Mouse (Mus musculus) liver, embryonic 13.5 days (tissue): ENCODE results near the gene Cdc5l. TPM values are rescaled to one million over a fixed set of nuclear protein-coding genes. Genes with fewer than 3 reads are reported as not detected.
A peak's percentile ranks its signal among the peaks of the same experiment; 100 is the strongest.

ENCODE experiments used
- ATAC-seq: fragments of 200-750 bp; cut with Nextera tagmentation; 2 replicates; pipeline ENCODE4 v1.8.0; 2017; ENCODE audit warnings: low read depth, mild to moderate bottlenecking, moderate number of reproducible peaks, moderate library complexity
- DNase-seq: peaks from one replicate; pipeline ENCODE4 v3.0.0; 2022
- H3K27ac ChIP-seq: fragments of 300-500 bp; sonication (generic); 2 replicates; pipeline ENCODE4 v1.5.1; 2015; ENCODE audit warnings: moderate library complexity, mild to moderate bottlenecking, inconsistent platforms
- H3K27me3 ChIP-seq: fragments of 300-500 bp; sonication (generic); 2 replicates; pipeline ENCODE4 v1.6.1; 2015; ENCODE audit warnings: mild to moderate bottlenecking, inconsistent platforms
- H3K36me3 ChIP-seq: fragments of 300-500 bp; sonication (generic); 2 replicates; pipeline ENCODE4 v1.6.1; 2015; ENCODE audit warnings: mild to moderate bottlenecking, inconsistent platforms
- H3K4me1 ChIP-seq: fragments of 300-500 bp; sonication (generic); replicated peaks from 2 replicates; pipeline ENCODE4 v1.6.1; 2015; ENCODE audit warnings: inconsistent platforms
- H3K4me2 ChIP-seq: fragments of 300-500 bp; sonication (generic); 2 replicates; pipeline ENCODE4 v1.6.1; 2015; ENCODE audit warnings: inconsistent platforms, mild to moderate bottlenecking, moderate library complexity
- H3K4me3 ChIP-seq: fragments of 300-500 bp; sonication (generic); replicated peaks from 2 replicates; pipeline ENCODE4 v1.5.1; 2015; ENCODE audit warnings: mild to moderate bottlenecking, inconsistent platforms
- H3K9ac ChIP-seq: fragments of 300-500 bp; sonication (generic); 2 replicates; pipeline ENCODE4 v1.6.1; 2015; ENCODE audit warnings: mild to moderate bottlenecking, inconsistent platforms
- H3K9me3 ChIP-seq: fragments of 300-500 bp; sonication (generic); replicated peaks from 2 replicates; pipeline ENCODE4 v1.6.1; 2016; ENCODE audit warnings: inconsistent platforms
- WGBS: fragments of 180-500 bp; shearing (Covaris S2); methylation state at CpG from one replicate; pipeline ENCODE4 v1.1.7; 2015; ENCODE audit not compliant: insufficient replicate concordance; 5-methylcytosine and 5-hydroxymethylcytosine counted together
- polyA plus RNA-seq: library from polyadenylated mRNA; unstranded; fragments of >200 nt; fragmentation: Nextera tagmentation; extraction: Ambion mirVana; gene quantifications from 2 replicates; pipeline ENCODE4 v1.2.1, GENCODE M21; 2015

The Cdc5l gene
- polyA plus RNA-seq, 1 experiment from 2014 or later, result 36.4 TPM

GRCm38 (mm10) chr17:45394612-45395011 is 38.9 kb downstream of the Cdc5l start:
- Histone ChIP-seq H3K9me3 (no peaks in the 10 kb centered on the region), H3K9ac (no peak overlapping the region), H3K36me3 (peaks cover 69% of the 10 kb centered on the region), H3K4me2 (no peak overlapping the region), H3K27me3 (no peaks in the 10 kb centered on the region), H3K27ac (no peak overlapping the region), H3K4me1 (no peaks in the 10 kb centered on the region), H3K4me3 (no peak overlapping the region)
- ATAC-seq, result no peak
- no peak for DNase-seq
- 65% methylated on average over 9 of the region's 9 CpGs for WGBS

- H3K4me3 ChIP-seq, result no peak overlapping the region
- H3K4me1 ChIP-seq, result no peaks in the 10 kb centered on the region
- H3K9me3 ChIP-seq, result no peaks in the 10 kb centered on the region
- WGBS, result 89% methylated on average over 3 of the region's 3 CpGs
- no peaks in the 10 kb centered on the region for H3K27me3 ChIP-seq
- DNase-seq (no peak), ATAC-seq (no peak)
- H3K27ac ChIP-seq, result no peak overlapping the region
- no peak overlapping the region for H3K9ac ChIP-seq
- no peak overlapping the region for H3K4me2 ChIP-seq
- H3K36me3 ChIP-seq, result peaks cover 67% of the 10 kb centered on the region
These were observed 39.8 kb downstream of the Cdc5l start for GRCm38 (mm10) chr17:45393765-45394164.

- WGBS, result 91% methylated on average over 5 of the region's 5 CpGs
- no peak overlapping the region for H3K27ac ChIP-seq
- H3K36me3 ChIP-seq, result peaks cover 76% of the 10 kb centered on the region
- DNase-seq, result no peak
- H3K9me3 ChIP-seq, result no peaks in the 10 kb centered on the region
- no peak for ATAC-seq
- no peaks in the 10 kb centered on the region for H3K27me3 ChIP-seq
- no peak overlapping the region for H3K9ac ChIP-seq
- no peaks in the 10 kb centered on the region for H3K4me1 ChIP-seq
- no peak overlapping the region for H3K4me2 ChIP-seq
- no peak overlapping the region for H3K4me3 ChIP-seq
These were observed 43.6 kb downstream of the Cdc5l start for GRCm38 (mm10) chr17:45389896-45390295.

GRCm38 (mm10) chr17:45386986-45387385 is 46.6 kb downstream of the Cdc5l start:
- no peak overlapping the region for H3K9ac ChIP-seq
- H3K9me3 ChIP-seq, result no peaks in the 10 kb centered on the region
- WGBS, result 72% methylated on average over 7 of the region's 7 CpGs
- DNase-seq (no peak), ATAC-seq (no peak)
- no peaks in the 10 kb centered on the region for H3K27me3 ChIP-seq
- peaks cover 53% of the 10 kb centered on the region for H3K36me3 ChIP-seq
- H3K4me2 ChIP-seq, result no peak overlapping the region
- H3K27ac ChIP-seq, result no peak overlapping the region
- no peaks in the 10 kb centered on the region for H3K4me1 ChIP-seq
- no peak overlapping the region for H3K4me3 ChIP-seq

- H3K27ac ChIP-seq, result no peak overlapping the region
- no peak overlapping the region for H3K4me2 ChIP-seq
- H3K27me3 ChIP-seq, result no peaks in the 10 kb centered on the region
- H3K36me3 ChIP-seq, result peaks cover 22% of the 10 kb centered on the region
- no peaks in the 10 kb centered on the region for H3K9me3 ChIP-seq
- DNase-seq (no peak), ATAC-seq (no peak)
- no peak overlapping the region for H3K4me3 ChIP-seq
- 76% methylated on average over 3 of the region's 3 CpGs for WGBS
- no peaks in the 10 kb centered on the region for H3K4me1 ChIP-seq
- no peak overlapping the region for H3K9ac ChIP-seq
These were observed 50.2 kb downstream of the Cdc5l start for GRCm38 (mm10) chr17:45383305-45383704.

- Histone ChIP-seq H3K36me3 (0 out of 2 replicates have a peak, but pooled peaks cover under 1% of the 10 kb centered on the region), H3K9ac (no peak overlapping the region)
- 56% methylated on average over 9 of the region's 9 CpGs for WGBS
These were observed 54.2 kb downstream of the Cdc5l start for GRCm38 (mm10) chr17:45379271-45379784.

GRCm38 (mm10) chr17:45377323-45377722 is 56.2 kb downstream of the Cdc5l start:
- Histone ChIP-seq H3K4me2 (no peak overlapping the region), H3K36me3 (no peaks in the 10 kb centered on the region), H3K4me1 (no peaks in the 10 kb centered on the region), H3K27ac (no peak overlapping the region), H3K9ac (no peak overlapping the region), H3K27me3 (no peaks in the 10 kb centered on the region), H3K4me3 (no peak overlapping the region), H3K9me3 (no peaks in the 10 kb centered on the region)
- 31% methylated on average over 5 of the region's 5 CpGs for WGBS
- DNase-seq (no peak), ATAC-seq (no peak)

More at GRCm38 (mm10) chr17:45379271-45379784, 54.2 kb downstream of the Cdc5l start:
- H3K9me3 ChIP-seq, result no peaks in the 10 kb centered on the region
- no peak overlapping the region for H3K27ac ChIP-seq
- ATAC-seq (no peak), DNase-seq (no peak)
- no peaks in the 10 kb centered on the region for H3K27me3 ChIP-seq
- no peaks in the 10 kb centered on the region for H3K4me1 ChIP-seq
- no peak overlapping the region for H3K4me3 ChIP-seq
- no peak overlapping the region for H3K4me2 ChIP-seq

- no peak overlapping the region for H3K9ac ChIP-seq
- DNase-seq (peak; percentile 31), ATAC-seq (no peak)
- no peaks in the 10 kb centered on the region for H3K9me3 ChIP-seq
- H3K4me2 ChIP-seq, result no peak overlapping the region
- WGBS, result 28% methylated on average over 13 of the region's 13 CpGs
- no peaks in the 10 kb centered on the region for H3K4me1 ChIP-seq
- no peak overlapping the region for H3K4me3 ChIP-seq
- 0 out of 2 replicates have a peak, but pooled peaks cover 3% of the 10 kb centered on the region for H3K27me3 ChIP-seq
- H3K36me3 ChIP-seq, result no peaks in the 10 kb centered on the region
- H3K27ac ChIP-seq, result no peak overlapping the region
These were observed 59.4 kb downstream of the Cdc5l start for GRCm38 (mm10) chr17:45373987-45374608.

- 65% methylated on average over 9 of the region's 9 CpGs for WGBS
- no peak for ATAC-seq
These were observed 62.5 kb downstream of the Cdc5l start for GRCm38 (mm10) chr17:45371042-45371441.

GRCm38 (mm10) chr17:45370535-45370934 is 63.0 kb downstream of the Cdc5l start:
- no peak overlapping the region for H3K27ac ChIP-seq
- no peak overlapping the region for H3K4me3 ChIP-seq
- H3K9ac ChIP-seq, result no peak overlapping the region
- H3K27me3 ChIP-seq, result 0 out of 2 replicates have a peak, but pooled peaks cover 3% of the 10 kb centered on the region
- DNase-seq (no peak), ATAC-seq (no peak)
- H3K4me1 ChIP-seq, result no peaks in the 10 kb centered on the region
- H3K4me2 ChIP-seq, result no peak overlapping the region
- H3K36me3 ChIP-seq, result no peaks in the 10 kb centered on the region
- H3K9me3 ChIP-seq, result no peaks in the 10 kb centered on the region
- whole genome bisulfite sequencing, result 56% methylated on average over 5 of the region's 5 CpGs

More at GRCm38 (mm10) chr17:45371042-45371441, 62.5 kb downstream of the Cdc5l start:
- no peak overlapping the region for H3K4me2 ChIP-seq
- no peak overlapping the region for H3K4me3 ChIP-seq
- no peaks in the 10 kb centered on the region for H3K9me3 ChIP-seq
- no peaks in the 10 kb centered on the region for H3K36me3 ChIP-seq
- DNase-seq, result no peak
- H3K27me3 ChIP-seq, result 0 out of 2 replicates have a peak, but pooled peaks cover 3% of the 10 kb centered on the region
- H3K9ac ChIP-seq, result no peak overlapping the region
- no peaks in the 10 kb centered on the region for H3K4me1 ChIP-seq
- H3K27ac ChIP-seq, result no peak overlapping the region

- ATAC-seq, result no peak
- Histone ChIP-seq H3K4me2 (no peak overlapping the region), H3K4me1 (no peaks in the 10 kb centered on the region), H3K27ac (no peak overlapping the region), H3K36me3 (no peaks in the 10 kb centered on the region), H3K9me3 (no peaks in the 10 kb centered on the region), H3K9ac (no peak overlapping the region), H3K27me3 (no peaks in the 10 kb centered on the region), H3K4me3 (no peak overlapping the region)
- DNase-seq, result no peak
- WGBS, result 62% methylated on average over 7 of the region's 7 CpGs
These were observed 68.7 kb downstream of the Cdc5l start for GRCm38 (mm10) chr17:45364871-45365270.

GRCm38 (mm10) chr17:45360950-45361349 is 72.6 kb downstream of the Cdc5l start:
- 77% methylated on average over 3 of the region's 3 CpGs for WGBS
- H3K36me3 ChIP-seq, result no peaks in the 10 kb centered on the region
- ATAC-seq (no peak), DNase-seq (no peak)
- no peaks in the 10 kb centered on the region for H3K4me1 ChIP-seq
- no peaks in the 10 kb centered on the region for H3K27me3 ChIP-seq
- no peak overlapping the region for H3K4me2 ChIP-seq
- H3K9ac ChIP-seq, result no peak overlapping the region
- no peak overlapping the region for H3K4me3 ChIP-seq
- no peaks in the 10 kb centered on the region for H3K9me3 ChIP-seq
- no peak overlapping the region for H3K27ac ChIP-seq
